Mouse (Mus musculus): ENCODE data around the gene Fermt1.

DNA sequence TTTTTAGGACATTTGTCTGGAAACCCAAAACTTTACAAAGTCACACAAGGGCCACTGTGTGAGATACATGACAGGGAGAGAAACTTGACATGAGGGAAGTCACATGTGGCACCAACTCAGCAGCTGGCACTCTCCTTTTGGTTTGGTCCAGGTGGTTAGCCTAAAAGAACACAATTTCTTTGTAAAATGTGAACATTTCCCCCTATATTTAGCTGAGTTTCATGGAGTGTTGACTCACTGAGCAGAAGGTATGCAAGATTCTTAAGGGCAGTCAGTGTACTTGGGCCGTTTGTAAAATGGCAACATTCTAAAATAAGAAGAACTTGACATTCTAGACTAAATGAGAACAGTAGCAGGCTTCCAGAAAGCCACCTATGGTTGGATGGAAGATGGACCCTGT is 30.9 kb downstream of the Fermt1 start:
- TF ChIP-seq CEBPB (IDR thresholded peaks at IDR 0.05; ENCODE audit: insufficient read depth, poor library complexity, severe bottlenecking) (no peak), POLR2A (IDR thresholded peaks at IDR 0.05; ENCODE audit: insufficient read length, low read depth) (no peak), E2F4 (IDR thresholded peaks at IDR 0.05; ENCODE audit: insufficient read depth) (no peak), POLR2AphosphoS2 (IDR thresholded peaks at IDR 0.05; ENCODE audit: insufficient read length, low read depth) (no peak), REST (IDR thresholded peaks at IDR 0.05; ENCODE audit: insufficient read depth, insufficient read length) (no peak), MAX (IDR thresholded peaks at IDR 0.05; ENCODE audit: low read depth) (no peak), TCF12 (IDR thresholded peaks at IDR 0.05; ENCODE audit: insufficient read depth, poor library complexity, severe bottlenecking) (no peak)

Measured in myocyte (in vitro differentiated cells).